Mouse (Mus musculus): ENCODE measurements around the gene Gemin2. TPM values are rescaled to one million over a fixed set of nuclear protein-coding genes. Genes with fewer than 3 reads are reported as not detected.

Gene Gemin2
- polyA plus RNA-seq, 1 experiment from 2014 or later, result 15.7 TPM

Other genes starting within 250 kb of the Gemin2 start
- 99.4 and 102 TPM in 2 replicates for gene Sec23a, start 1.4 kb upstream of the Gemin2 start, polyA plus RNA-seq (2015; fragmentation: Nextera tagmentation; extraction: Ambion mirVana)
- gene Trappc6b, start 48.1 kb downstream of the Gemin2 start, polyA plus RNA-seq (2015; fragmentation: Nextera tagmentation; extraction: Ambion mirVana), result 150 and 159 TPM in 2 replicates
- gene Pnn, start 53.5 kb downstream of the Gemin2 start, polyA plus RNA-seq (2015; fragmentation: Nextera tagmentation; extraction: Ambion mirVana), result 82.1 and 85.9 TPM in 2 replicates
- 32.3 and 37.2 TPM in 2 replicates for gene Mia2, start 82.4 kb downstream of the Gemin2 start, polyA plus RNA-seq (2015; fragmentation: Nextera tagmentation; extraction: Ambion mirVana)
- gene Fbxo33, start 206.3 kb downstream of the Gemin2 start, polyA plus RNA-seq (2015; fragmentation: Nextera tagmentation; extraction: Ambion mirVana), result 8.2 and 9.3 TPM in 2 replicates